Mouse (Mus musculus) adrenal gland, postnatal 4 days (tissue): ENCODE results near the gene Pfkm. TPM values are rescaled to one million over a fixed set of nuclear protein-coding genes. Genes with fewer than 3 reads are reported as not detected.

Experiments used
- DNase-seq, 2 experiments: peaks; one replicate each; pipeline ENCODE4 v3.0.0; 2021 to 2022; ENCODE audit warnings: low spot score in 2 of 2, mixed read lengths in 2 of 2
- total RNA-seq, 2 experiments: library from RNA; stranded (reverse); gene quantifications; 2 replicates each; pipeline ENCODE4 v1.2.3; 2021

Pfkm gene
- total RNA-seq, 2 experiments from 2014 or later = 76.5 to 88.7 TPM

DNA sequence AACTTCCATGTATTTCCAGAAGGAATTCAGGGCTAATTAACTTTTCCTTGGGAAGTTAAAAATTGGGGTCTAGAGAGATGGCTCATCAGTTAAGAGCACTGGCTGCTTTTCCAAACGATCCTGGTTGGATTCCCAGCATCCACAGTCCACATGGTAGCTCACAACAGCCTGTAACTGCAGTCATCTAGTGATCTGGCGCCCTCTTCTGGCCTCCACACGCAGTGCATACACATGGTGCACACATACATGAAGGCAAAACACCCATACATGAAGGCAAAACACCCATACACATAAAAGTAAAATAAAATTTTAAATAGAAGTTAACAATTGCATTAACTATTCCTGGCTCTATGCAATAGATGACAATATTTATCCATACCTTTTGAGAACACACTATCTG is 4.6 kb downstream of the Pfkm start:
- DNase-seq = no peak

DNA sequence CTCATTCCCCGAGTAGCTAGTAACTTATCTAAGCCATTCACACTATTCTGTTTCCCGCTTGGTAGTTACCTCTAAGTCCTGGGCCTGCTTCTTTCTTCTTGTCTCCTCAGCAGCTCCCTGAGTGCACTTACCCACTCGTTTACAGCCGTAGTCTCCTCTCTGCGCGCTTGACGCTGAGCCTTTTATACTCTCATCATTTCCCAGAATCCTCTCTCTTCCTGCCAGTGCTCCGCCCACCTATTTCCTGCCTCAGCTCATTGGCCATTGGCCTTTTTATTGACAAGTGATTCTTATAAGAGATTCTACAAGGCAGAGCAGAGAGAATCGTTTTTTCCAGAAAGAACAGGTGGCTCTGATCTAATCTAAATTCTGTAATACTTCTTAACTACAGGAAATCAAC is 6.1 kb downstream of the Pfkm start:
- DNase-seq = no peak

DNA sequence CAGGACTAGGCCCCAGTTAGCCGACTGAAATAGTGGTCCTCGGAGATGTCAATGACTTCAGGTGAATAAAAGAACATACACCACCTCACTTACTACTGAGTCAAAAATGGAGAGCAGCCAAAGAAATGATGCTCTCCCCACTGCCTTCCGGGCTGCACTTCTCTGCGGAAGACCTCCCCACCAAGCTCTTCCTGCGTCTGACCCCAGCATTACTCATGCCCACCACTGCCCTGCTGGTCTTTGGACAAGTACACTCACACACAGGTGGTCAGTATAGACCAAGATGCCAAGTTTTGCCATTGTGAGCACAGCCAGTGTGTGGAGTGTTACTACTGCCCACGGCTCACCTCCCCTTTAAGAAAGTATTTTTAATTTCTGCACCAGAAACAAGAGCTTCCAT is 10.0 kb downstream of the Pfkm start:
- no peak for DNase-seq

DNA sequence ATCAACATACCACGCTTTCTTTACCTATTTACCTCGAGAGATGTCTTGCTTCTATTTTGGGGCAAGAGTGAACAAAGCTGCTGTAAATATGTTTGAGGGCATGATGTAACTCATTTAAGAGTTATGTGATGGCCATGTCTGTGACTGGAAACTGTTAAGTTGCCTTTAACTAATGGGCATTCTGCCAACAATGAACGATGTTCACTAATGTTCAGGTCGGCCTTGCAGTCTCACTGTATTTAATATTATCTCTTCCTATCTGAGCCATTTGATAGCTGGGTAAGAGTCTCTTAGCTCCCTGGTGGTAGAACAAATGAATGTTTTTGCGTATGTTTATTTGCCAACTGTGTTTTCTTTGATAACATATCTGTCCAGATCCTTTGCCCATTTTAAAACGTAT is 14.1 kb downstream of the Pfkm start:
- no peak for DNase-seq

DNA sequence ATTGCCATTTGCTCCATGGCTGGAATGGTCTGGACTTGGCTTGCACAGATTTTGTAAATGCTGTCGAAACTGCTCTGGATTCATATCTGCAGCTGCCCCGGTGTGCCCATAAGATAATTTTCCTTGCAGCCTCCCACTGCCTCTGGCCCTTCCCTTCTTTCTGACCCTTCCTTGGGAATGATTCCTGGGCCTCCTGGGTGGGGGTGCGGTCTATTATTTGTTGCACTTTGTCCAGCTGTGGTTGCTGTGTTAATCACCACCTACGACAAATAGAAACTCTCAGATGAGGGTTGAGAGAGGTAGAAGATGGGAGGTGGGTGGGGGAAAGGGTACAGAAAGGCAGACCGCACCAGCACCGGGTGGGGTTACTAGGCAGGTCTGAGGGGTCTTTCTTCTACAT is 14.8 kb downstream of the Pfkm start:
- no peak for DNase-seq

DNA sequence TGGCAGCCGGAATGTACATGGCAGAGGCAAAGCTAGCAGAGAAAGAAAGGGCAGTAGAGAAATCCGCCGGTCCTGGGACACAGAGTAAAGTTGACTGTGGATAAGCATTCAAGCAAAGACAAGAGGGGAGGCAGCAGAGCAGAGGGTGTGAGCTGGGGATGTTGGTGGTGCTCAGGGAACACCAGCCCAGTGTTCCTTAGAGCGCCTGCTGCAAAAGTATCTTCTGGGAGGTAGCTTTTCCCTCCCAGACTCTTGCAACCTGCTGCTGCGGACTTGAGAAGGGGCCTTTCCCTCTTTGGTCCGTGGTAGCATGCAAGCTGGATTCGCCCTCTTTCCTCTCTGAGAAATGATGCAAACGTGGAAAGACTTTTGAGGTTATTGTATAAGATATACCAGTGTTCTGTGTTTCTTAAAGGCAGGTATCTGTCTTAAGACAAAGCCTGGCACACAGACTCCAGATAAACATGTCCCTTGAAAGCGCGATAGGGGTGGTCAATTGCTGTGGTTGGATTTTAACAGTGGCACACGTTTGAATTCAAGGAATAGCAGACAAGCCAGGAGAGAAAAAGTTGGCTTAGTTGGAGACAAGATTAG is 15.4 kb downstream of the Pfkm start:
- DNase-seq = no peak

DNA sequence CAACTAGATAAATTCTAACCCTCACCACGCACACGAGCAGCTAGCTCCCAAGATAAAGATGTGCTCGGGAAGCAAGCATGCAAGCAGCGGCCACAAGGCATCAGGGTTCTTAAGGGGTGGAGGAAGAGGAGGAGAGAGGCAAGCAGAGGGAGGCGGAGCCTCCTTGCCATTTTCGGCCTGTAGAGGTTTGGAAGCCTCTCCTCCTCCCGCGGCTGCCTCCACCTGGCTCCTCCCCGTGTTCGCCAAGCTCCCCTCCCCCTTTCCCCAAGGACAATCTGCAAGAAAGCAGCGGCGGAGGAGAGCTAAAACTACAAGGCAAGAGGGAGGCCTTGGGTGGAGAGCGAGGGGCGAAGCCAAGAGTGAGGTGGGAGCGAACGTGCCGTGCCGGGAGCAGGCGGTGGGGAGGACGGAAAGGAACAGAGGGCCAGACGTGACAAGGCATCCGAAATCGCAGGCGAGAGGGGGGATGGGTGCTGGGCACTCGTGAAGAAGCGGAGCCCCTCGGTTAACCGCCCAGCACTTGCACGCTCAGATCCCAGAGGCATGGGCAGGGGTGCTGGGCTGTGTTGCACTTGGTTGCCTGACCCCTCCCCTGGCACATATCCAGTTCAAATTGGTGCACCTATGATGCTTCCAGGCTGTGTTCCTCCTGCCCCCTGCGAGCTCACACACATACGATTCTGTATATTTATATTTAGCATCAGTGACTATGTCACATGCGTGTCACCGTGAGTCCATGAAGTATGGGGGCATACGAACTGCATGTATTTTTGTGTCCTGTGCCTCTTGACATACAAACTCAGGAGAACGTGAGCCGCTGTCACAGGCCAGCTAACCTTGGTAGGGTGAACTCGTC is 16.1 kb downstream of the Pfkm start:
- peak; percentile 43 to 64 for DNase-seq

DNA sequence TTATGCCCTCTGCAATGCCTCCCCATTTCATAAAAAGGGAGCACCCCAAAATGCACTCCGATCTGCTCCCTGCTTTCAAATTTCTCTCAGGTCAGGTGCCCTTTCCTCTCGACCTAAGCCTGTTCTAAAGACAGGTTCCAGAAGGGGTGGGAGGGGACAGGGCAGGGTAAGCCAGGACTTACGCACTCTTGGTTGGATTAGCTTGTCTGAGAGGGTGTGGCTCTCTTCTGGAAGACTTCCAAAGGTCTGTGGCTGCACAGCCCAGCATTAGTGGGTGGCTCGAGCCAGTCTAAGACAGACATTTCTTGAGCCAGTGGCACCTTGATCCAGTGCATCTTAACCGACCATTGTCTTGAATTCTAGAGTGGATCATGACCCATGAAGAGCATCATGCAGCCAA is 19.4 kb downstream of the Pfkm start:
- DNase-seq = no peak

DNA sequence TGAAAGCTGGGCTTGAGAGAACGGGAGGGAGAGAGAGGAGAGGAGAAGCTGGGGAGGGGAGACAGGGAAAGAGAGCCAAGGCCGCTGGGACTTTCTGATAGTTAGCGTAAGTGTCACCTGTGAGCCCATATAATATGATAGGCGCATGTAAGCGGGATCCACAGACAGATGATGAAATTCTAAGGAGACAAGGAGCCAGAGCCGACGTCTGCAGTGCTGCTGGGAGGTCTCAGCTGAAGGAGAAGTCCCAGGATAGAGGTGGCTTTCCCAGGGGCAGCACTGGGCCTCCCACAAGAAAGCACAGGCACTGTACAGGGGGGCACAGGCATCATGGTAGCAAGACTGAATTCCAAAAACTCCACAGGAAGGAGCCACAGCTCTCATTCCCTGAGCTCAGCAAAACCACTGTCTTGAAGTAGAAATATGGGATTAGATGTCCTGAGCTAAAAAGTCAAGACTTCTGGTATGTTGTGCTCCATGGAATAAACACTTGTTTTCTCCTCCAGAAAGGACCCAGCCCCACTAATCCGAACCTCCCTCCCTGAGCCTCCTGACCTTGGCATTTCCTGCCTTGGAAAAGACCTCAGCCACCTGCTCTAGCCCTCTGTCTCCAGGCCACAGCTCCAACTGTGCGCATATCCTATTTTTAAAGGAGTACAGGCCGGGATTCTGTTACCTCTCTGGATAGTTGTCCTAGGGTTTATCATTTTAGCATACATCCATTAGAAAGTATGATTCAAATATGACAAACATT is 21.9 kb downstream of the Pfkm start:
- DNase-seq = no peak

DNA sequence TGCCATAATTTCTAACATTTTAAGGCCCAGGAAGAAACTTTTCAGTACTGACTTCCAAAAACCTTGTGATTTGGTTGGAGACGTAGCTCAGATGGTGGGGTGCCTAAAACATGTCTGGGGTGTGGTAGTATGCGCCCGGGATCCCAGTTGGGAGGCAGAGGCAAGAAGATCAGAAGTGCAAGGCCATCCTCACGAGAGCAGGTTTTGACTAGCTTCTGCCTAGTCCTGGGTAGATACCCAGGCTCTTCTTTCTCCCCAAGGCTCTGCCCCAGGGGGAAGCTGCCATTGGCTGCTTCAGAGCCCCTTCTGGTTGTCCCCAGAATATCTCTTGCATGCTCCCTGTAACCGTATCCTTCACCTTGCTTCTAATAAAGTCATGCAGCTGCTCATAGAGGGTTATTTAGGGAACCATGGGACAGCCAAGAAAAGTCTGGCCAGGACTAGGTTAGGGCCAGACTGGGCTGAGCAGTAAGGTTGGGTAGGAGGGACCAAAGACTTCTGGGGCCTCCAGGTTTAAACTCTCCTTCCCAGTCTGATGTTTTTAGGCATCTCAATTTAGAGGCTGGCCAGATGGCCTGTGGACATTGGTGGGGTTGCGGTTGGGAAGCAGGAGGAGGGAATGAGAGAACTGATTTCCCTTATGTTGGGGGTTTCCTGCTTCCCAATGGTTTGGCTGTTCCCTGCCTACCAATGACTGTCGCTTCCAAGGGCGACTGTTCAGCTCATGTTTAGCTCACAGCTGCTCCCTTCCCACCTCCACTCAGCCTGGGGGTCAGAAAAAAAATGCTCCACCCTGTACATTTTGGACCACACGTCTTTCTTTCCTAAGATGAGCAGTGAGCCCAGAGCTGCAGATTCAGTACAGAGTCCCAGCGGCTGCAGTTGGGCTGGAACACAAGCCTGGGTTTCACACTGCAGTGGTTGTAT is 22.7 kb downstream of the Pfkm start:
- DNase-seq = no peak

DNA sequence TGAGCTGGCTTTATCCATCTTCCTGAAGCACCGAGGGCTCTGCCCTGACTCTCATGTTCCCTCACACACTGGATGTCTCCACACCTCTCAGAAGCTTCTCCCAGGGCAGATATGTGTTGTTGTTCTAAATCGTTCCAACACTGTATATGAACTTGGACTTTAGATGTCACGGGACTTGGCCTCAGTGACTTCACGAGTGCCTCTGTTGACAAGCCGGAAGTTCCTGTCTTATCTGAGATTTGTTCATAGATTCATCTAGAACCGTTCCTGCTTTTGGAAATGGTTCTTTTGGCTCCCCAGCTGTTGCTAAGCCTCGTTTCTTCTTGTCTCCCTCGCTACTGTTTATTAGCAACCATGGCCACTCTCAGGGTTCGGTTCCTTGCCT is 23.4 kb downstream of the Pfkm start:
- DNase-seq = no peak

GRCm38 (mm10) chr15:98116287-98116686 is 23.9 kb downstream of the Pfkm start:
- DNase-seq = no peak

DNA sequence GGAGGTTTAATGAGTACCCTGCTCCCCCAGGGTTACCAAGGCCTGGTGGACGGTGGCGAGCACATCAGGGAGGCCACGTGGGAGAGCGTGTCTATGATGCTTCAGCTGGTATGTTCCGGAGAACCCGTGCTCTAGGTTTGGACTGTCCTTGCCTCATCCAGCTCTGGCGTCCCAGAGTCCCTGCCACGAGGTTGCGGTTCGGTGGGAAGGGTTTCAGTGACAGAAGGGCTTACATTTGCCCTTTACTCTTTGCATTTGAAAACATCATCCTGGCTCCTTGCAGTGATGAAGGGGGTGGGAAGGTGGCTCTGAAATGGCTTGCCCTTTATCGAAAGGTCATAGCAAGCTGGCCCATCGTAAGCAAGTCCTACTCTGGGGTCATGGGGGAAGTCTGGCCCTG is 27.0 kb downstream of the Pfkm start:
- no peak for DNase-seq

DNA sequence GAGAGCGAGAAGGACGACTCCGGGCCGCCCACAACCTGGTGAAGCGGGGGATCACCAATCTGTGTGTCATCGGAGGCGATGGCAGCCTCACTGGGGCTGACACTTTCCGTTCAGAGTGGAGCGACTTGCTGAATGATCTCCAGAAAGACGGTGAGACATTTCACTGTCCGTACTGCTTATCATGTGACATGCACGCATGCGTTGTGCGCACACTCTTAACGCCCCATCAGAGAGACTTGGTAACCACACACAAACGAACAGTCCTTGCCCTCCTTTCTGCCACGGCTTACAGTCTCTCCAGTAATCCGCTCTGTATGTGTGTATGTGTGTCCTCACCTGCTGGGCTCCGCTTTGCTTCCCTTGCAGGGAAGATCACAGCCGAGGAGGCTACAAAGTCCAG is 28.4 kb downstream of the Pfkm start:
- DNase-seq = no peak

DNA sequence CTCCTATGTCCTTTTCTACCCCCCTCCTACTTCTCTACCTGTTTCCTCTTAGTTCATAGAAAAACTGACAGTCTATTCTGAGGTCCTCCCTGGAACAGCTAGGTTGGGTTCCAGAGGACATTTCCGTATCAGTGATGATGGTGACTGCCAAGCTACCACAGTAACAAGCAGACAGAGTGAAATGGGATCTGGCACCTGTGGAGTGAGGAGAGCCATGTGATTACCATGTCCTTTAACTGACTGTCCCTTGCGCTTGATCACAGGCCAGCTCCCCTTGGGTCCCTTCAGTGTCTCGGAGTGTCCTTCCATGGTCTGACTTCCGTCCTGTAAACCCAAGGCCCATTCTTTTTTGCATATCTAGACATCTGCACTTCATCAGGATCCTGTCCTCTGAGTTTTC is 38.6 kb downstream of the Pfkm start:
- DNase-seq = no peak

- DNase-seq = no peak
Measured at GRCm38 (mm10) chr15:98131451-98131850, 39.1 kb downstream of the Pfkm start.

- no peak for DNase-seq
Measured at GRCm38 (mm10) chr15:98131942-98132655, 39.7 kb downstream of the Pfkm start.

GRCm38 (mm10) chr15:98133471-98133870 is 41.1 kb downstream of the Pfkm start:
- no peak for DNase-seq

DNA sequence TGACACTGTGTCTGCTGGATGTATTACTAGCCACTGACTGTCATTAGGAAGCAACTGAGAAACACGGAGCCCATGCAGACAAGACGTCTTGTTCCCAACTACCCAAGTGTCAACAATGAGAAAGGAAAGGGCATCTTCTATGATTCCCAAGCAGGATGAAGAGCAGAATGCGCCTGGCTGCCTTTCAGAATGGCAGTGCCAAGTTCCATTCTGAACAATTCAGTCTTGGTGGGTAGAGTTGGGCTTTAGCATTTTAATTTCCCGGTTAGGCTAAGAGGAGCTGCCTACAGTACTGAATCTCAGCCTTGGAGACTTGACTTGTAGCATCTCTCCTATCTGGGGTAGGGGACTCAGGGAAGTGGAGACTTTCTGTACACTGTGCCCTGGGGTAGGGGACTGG is 41.6 kb downstream of the Pfkm start:
- DNase-seq = no peak

DNA sequence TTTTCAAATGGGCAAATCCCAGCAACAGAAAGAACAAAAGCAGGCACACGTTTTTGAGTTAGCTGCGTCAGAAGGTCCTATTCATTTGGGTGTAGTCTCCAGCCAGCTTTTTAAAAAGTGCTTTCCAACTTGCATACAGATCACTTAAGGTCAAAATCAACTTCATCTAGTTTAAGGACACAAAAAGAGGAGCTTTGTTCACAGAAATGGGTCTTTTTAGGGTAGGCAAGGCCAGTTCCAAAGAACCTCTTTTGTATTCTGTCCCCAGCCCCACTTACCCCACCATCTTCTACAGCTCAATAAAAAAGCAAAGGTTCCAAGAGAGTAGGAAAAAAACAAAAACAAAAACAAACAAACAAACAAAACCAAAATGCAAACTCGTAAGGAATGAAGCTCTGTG is 42.3 kb downstream of the Pfkm start:
- DNase-seq = no peak

DNA sequence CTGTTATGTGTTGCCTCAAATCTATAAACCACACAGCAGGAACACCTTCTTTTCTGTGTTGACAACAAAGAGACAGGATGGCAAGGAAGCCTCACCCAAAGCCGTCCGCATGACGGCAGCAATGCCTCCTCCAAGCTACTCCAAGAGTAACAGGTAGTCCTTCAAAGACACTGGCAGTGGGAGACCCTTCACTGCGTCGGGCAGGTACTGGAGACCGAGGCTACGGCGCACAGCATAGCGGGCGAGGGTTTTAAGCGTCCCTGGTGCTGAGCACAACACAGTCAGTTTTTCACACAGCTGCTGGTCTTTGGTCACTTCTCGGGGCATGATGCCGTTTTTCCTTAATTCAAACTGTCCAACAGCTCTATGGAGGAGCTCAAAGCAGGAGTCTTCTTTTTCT is 43.3 kb downstream of the Pfkm start:
- DNase-seq = no peak
